Mouse (Mus musculus): ENCODE results near the gene Ccdc50.

- no peak for TF ChIP-seq CTCF (IDR thresholded peaks at IDR 0.05; ENCODE audit: insufficient read depth, low read length)
- TF ChIP-seq POLR2A (IDR thresholded peaks at IDR 0.05; ENCODE audit: borderline replicate concordance, extremely low read depth, low read depth, low read length), result no peak
Measured at GRCm38 (mm10) chr16:27349235-27349634, 39.4 kb upstream of the Ccdc50 start.
